Mouse (Mus musculus): ENCODE results near the gene Rccd1. TPM values are rescaled to one million over a fixed set of nuclear protein-coding genes. Genes with fewer than 3 reads are reported as not detected.

Rccd1 gene
- polyA plus RNA-seq, 1 experiment from 2014 or later = 3.7 TPM

DNA sequence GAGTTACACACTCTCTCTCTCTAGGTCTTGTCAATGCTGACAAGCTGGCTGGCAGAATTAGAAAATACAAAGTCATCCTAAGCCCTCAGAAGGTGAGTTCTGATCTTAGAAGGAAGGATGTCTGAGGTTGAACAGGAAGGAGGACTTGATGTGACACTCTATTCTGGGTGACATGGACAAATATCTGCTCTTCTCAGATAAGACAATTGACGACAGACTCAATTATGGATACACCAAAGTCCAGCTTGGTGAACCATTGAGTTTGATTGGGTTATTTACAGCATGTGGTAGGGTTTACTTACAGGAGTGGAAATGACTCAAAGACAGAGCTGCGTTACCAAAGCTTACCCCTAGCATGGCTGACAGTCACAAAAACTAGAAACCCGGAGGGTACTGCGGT, 47.9 kb downstream of the Rccd1 start:
- Histone ChIP-seq H3K4me2 (replicated peaks; ENCODE audit: low read depth) (no peak overlapping the region), H3K27me3 (ENCODE audit: control insufficient read depth, insufficient read depth, low read length) (no peaks in the 10 kb centered on the region), H3K4me1 (replicated peaks; ENCODE audit: control insufficient read depth, insufficient read depth) (no peaks in the 10 kb centered on the region), H3K36me3 (ENCODE audit: control insufficient read depth, insufficient read depth, low read length) (peaks cover 18% of the 10 kb centered on the region), H3K27ac (replicated peaks) (no peak overlapping the region), H3K9ac (ENCODE audit: low read length) (no peak overlapping the region), H3K9me3 (ENCODE audit: control insufficient read depth, low read length) (no peaks in the 10 kb centered on the region), H3K4me3 (ENCODE audit: low read depth, low read length) (no peak overlapping the region)
- no peak for DNase-seq (ENCODE audit: low spot score)
- TF ChIP-seq CTCF (IDR thresholded peaks at IDR 0.05; ENCODE audit: low read depth) (no peak), EP300 (optimal IDR thresholded peaks at IDR 0.05) (no peak)
- 99% methylated on average over 4 of the region's 4 CpGs for WGBS
- ATAC-seq (ENCODE audit: low FRiP score, low TSS enrichment) = no peak

DNA sequence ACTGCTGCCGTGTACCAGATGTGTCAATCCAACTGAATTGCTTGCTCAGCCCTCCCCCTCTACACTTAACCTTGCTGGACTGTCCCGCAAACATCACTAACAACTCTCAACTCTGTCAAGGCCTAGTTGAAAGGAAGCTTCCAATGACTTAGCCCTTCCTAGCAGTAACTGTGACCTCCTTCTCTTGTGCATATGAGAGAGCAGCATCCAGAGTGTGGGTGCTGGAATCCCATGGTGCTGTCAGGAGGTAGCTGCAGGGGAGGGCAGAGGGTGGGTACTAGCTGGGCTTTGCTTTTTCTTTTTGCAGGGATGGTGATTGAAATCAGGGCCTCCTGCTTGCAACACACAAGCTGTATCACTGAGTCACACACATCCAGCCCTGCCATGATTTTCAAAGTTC, 50.8 kb downstream of the Rccd1 start:
- Histone ChIP-seq H3K4me2 (replicated peaks; ENCODE audit: low read depth) (no peak overlapping the region), H3K36me3 (ENCODE audit: control insufficient read depth, insufficient read depth, low read length) (peaks cover 15% of the 10 kb centered on the region), H3K4me3 (ENCODE audit: low read depth, low read length) (no peak overlapping the region), H3K9me3 (ENCODE audit: control insufficient read depth, low read length) (no peaks in the 10 kb centered on the region), H3K27ac (replicated peaks) (no peak overlapping the region), H3K27me3 (ENCODE audit: control insufficient read depth, insufficient read depth, low read length) (no peaks in the 10 kb centered on the region), H3K9ac (ENCODE audit: low read length) (no peak overlapping the region), H3K4me1 (replicated peaks; ENCODE audit: control insufficient read depth, insufficient read depth) (no peaks in the 10 kb centered on the region)
- ATAC-seq (ENCODE audit: low FRiP score, low TSS enrichment) (no peak), DNase-seq (ENCODE audit: low spot score) (no peak)
- TF ChIP-seq EP300 (optimal IDR thresholded peaks at IDR 0.05) = no peak
- TF ChIP-seq CTCF (IDR thresholded peaks at IDR 0.05; ENCODE audit: low read depth) = no peak
- WGBS = 87% methylated on average over 2 of the region's 2 CpGs

DNA sequence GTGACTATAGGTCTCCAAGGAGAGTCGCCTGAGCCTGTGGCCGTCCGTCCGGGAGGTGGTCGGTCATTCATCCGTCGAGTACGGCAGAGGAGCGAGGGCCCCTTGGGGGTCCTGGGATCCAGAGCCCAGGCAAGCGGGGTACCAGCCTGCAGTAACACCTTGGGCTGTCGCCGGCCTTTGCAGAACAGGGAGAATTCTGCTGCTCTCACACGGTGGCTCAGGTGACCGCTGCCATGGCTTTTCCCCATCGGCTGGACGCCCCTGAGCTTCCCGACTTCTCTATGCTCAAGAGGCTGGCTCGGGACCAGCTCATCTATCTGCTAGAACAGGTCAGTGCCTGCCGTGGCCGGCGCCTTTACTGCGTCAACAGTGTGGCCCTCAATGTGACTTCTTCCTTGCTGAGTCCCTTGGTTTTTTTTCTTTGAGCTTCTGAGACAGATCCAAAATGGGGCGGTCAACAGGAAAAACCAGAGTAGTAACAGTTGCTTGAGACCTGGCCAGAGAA, 54.5 kb downstream of the Rccd1 start:
- no peaks in the 10 kb centered on the region for H3K4me1 ChIP-seq (replicated peaks; ENCODE audit: control insufficient read depth, insufficient read depth)
- ATAC-seq (ENCODE audit: low FRiP score, low TSS enrichment) = peak; percentile 74
- no peak for TF ChIP-seq EP300 (optimal IDR thresholded peaks at IDR 0.05)
- TF ChIP-seq CTCF (IDR thresholded peaks at IDR 0.05; ENCODE audit: low read depth) = no peak
- peak overlapping the region; percentile 80 for H3K9ac ChIP-seq (ENCODE audit: low read length)
- WGBS = under 1% methylated on average over 23 of the region's 23 CpGs
- H3K4me3 ChIP-seq (ENCODE audit: low read depth, low read length) = peak overlapping the region; percentile 81
- H3K9me3 ChIP-seq (ENCODE audit: control insufficient read depth, low read length) = no peaks in the 10 kb centered on the region
- H3K27ac ChIP-seq (replicated peaks) = peak overlapping the region; percentile 88
- peaks cover 11% of the 10 kb centered on the region for H3K36me3 ChIP-seq (ENCODE audit: control insufficient read depth, insufficient read depth, low read length)
- peak; percentile 53 for DNase-seq (ENCODE audit: low spot score)
- H3K4me2 ChIP-seq (replicated peaks; ENCODE audit: low read depth) = peak overlapping the region; percentile 95
- H3K27me3 ChIP-seq (ENCODE audit: control insufficient read depth, insufficient read depth, low read length) = no peaks in the 10 kb centered on the region

DNA sequence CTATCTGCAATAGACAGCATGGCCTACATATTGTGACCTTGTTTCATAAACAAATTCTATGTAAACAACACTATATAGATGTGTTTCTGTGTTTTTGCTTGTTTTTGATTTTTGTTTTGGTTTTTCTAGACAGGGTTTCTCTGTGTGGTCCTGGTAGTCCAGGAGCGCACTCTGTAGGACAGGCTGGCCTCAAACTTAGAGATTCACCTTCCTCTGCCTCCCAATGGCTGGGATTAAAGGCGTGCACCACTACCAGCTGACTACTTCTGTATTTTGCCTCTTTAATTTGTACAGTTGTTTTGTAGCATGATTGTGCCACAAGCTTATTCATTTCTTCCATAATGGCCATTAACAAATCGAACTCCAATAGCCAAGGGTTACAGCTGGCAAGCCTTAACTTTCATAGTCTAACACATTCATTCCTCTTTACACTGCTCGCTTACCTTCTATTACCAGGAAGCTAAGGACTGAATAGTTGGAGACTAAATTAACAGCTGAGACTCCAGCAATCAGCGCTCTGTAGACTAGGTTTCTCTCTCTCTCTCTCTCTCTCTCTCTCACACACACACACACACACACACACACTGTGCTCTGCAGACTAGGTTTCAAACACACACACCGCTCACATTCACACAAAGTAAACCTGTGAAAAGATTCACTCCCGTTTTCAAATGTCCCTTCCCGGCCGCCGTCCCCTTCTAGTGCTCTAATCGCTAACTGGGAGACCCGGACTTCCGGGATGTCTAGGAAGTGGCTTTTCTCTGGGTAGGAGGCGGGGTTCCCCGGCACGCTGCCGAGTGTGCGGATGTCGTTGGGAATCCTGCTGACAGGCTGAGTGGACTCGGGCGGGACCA, 55.1 kb downstream of the Rccd1 start, which contains the start of gene Vps33b:
TSS of gene Vps33b (plus strand) at position 753 of the 854 bp plus-strand sequence.
- TF ChIP-seq EP300 (optimal IDR thresholded peaks at IDR 0.05) (peak; percentile 55), CTCF (IDR thresholded peaks at IDR 0.05; ENCODE audit: low read depth) (peak; percentile 3; the same call in 1 of the 2 replicates)
- peak; percentile 95 for DNase-seq (ENCODE audit: low spot score)
- 4% methylated on average over 21 of the region's 21 CpGs for WGBS
- Histone ChIP-seq H3K4me2 (replicated peaks; ENCODE audit: low read depth) (peak within 1 kb of the TSS; percentile 95), H3K4me1 (replicated peaks; ENCODE audit: control insufficient read depth, insufficient read depth) (no peaks in the 10 kb centered on the region), H3K4me3 (ENCODE audit: low read depth, low read length) (peak within 1 kb of the TSS; percentile 81), H3K9ac (ENCODE audit: low read length) (peak within 1 kb of the TSS; percentile 80), H3K27me3 (ENCODE audit: control insufficient read depth, insufficient read depth, low read length) (no peaks in the 10 kb centered on the region), H3K27ac (replicated peaks) (peak within 1 kb of the TSS; percentile 88), H3K9me3 (ENCODE audit: control insufficient read depth, low read length) (no peaks in the 10 kb centered on the region), H3K36me3 (ENCODE audit: control insufficient read depth, insufficient read depth, low read length) (peaks cover 11% of the 10 kb centered on the region)
- peak; percentile 93 for ATAC-seq (ENCODE audit: low FRiP score, low TSS enrichment)

DNA sequence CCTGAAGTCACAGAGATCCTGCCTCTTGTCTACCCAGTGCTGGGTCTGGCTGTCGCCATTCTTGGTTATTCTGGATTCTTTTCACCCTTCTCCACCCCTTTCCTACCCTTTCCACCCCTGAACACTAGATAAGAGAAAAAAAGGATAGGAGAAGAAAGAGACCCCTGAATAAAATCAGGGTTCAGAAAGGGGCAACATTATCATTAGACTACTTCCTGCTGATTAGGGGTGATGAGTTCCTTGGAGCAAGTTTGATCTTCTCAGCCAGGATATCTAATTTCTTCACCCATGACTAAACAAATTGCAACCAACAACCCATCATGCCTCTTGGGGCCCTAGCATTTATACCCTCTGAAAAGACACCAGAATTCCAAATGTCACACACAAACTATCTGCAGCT, 56.5 kb downstream of the Rccd1 start:
- WGBS = 57% methylated on average over 1 of the region's 1 CpGs
- ATAC-seq (ENCODE audit: low FRiP score, low TSS enrichment) = no peak
- H3K36me3 ChIP-seq (ENCODE audit: control insufficient read depth, insufficient read depth, low read length) = peaks cover 13% of the 10 kb centered on the region
- H3K4me2 ChIP-seq (replicated peaks; ENCODE audit: low read depth) = no peak overlapping the region
- no peak for TF ChIP-seq CTCF (IDR thresholded peaks at IDR 0.05; ENCODE audit: low read depth)
- no peak for TF ChIP-seq EP300 (optimal IDR thresholded peaks at IDR 0.05)
- H3K4me1 ChIP-seq (replicated peaks; ENCODE audit: control insufficient read depth, insufficient read depth) = no peaks in the 10 kb centered on the region
- no peaks in the 10 kb centered on the region for H3K9me3 ChIP-seq (ENCODE audit: control insufficient read depth, low read length)
- no peaks in the 10 kb centered on the region for H3K27me3 ChIP-seq (ENCODE audit: control insufficient read depth, insufficient read depth, low read length)
- H3K27ac ChIP-seq (replicated peaks) = no peak overlapping the region
- no peak overlapping the region for H3K9ac ChIP-seq (ENCODE audit: low read length)
- no peak for DNase-seq (ENCODE audit: low spot score)
- H3K4me3 ChIP-seq (ENCODE audit: low read depth, low read length) = no peak overlapping the region

DNA sequence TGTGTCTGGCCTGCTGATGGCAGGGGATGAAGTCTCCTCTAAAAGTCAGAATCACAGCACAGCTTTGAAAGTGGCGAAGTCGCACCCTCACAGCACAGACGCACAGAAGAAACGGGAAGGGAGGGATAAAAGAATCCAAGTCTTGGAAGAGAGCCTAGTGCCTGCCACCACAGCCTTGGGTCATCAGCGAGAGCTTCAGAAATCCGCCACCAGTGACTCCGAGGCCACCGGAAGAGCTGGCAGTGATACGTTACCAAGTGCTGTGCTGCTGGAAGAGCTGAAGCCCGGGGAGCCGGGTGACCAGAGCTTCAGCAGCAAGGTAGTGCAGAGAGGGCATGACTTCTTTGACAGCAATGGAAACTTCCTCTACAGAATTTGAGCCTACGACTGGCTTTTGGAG, 59.6 kb downstream of the Rccd1 start:
- no peak for ATAC-seq (ENCODE audit: low FRiP score, low TSS enrichment)
- Histone ChIP-seq H3K27ac (replicated peaks) (no peak overlapping the region), H3K4me2 (replicated peaks; ENCODE audit: low read depth) (no peak overlapping the region), H3K27me3 (ENCODE audit: control insufficient read depth, insufficient read depth, low read length) (no peaks in the 10 kb centered on the region), H3K4me3 (ENCODE audit: low read depth, low read length) (no peak overlapping the region), H3K9ac (ENCODE audit: low read length) (no peak overlapping the region), H3K9me3 (ENCODE audit: control insufficient read depth, low read length) (no peaks in the 10 kb centered on the region), H3K4me1 (replicated peaks; ENCODE audit: control insufficient read depth, insufficient read depth) (peaks cover 2% of the 10 kb centered on the region; the same call in 1 of the 2 replicates), H3K36me3 (ENCODE audit: control insufficient read depth, insufficient read depth, low read length) (peaks cover 13% of the 10 kb centered on the region)
- TF ChIP-seq EP300 (optimal IDR thresholded peaks at IDR 0.05) (no peak), CTCF (IDR thresholded peaks at IDR 0.05; ENCODE audit: low read depth) (no peak)
- WGBS = 91% methylated on average over 12 of the region's 12 CpGs
- DNase-seq (ENCODE audit: low spot score) = no peak
